Mouse (Mus musculus) ovary, adult 18-20 months (tissue): ENCODE data around the gene Rufy3.

ENCODE experiments used
- DNase-seq: peaks from one replicate; pipeline ENCODE4 v3.0.0; 2022; ENCODE audit warnings: low spot score, mixed read lengths

The Rufy3 gene

DNA sequence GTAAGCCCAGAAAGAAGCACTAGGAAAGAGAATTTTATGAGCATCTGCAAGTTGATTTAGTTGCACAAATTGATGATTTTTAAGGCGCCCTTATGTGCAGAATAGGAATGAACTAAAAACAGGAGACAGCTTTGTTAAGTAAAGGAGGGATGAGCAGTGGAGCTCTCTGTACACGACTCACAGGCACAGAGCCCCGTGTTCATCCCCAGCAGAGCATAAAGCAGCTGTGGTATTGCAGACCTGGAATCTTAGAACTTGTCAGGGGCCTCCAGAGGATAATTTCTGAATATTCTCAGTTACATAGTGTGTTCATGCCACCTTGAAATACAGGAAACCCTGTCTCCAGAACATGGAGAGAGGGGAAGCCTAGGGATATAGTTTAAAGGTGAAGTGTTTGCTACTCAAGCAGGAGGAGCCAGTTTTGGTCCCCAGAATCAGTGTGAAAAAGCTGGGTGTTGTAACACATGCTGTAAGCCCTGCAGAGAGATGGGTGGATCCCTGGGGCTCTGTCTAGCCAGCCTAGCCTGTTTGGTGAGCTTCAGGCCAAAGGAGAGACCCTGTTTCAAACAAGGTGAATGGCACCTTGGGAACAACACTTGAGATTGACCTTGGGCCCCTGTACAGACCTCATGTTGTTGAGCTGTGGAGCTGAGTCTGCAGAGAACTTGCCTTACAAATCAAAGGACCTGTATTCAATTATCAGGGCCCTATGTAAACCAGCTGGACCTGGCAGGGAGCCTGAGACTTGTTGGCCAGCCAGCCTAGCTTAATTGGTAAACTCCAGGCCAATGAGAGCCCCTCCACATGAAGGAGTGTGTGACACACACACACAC is 10.9 kb downstream of the Rufy3 start:
- DNase-seq = no peak

- no peak for DNase-seq
Observed at GRCm38 (mm10) chr5:88580681-88581080, 15.8 kb downstream of the Rufy3 start.

GRCm38 (mm10) chr5:88581343-88581742 is 16.5 kb downstream of the Rufy3 start:
- no peak for DNase-seq

DNA sequence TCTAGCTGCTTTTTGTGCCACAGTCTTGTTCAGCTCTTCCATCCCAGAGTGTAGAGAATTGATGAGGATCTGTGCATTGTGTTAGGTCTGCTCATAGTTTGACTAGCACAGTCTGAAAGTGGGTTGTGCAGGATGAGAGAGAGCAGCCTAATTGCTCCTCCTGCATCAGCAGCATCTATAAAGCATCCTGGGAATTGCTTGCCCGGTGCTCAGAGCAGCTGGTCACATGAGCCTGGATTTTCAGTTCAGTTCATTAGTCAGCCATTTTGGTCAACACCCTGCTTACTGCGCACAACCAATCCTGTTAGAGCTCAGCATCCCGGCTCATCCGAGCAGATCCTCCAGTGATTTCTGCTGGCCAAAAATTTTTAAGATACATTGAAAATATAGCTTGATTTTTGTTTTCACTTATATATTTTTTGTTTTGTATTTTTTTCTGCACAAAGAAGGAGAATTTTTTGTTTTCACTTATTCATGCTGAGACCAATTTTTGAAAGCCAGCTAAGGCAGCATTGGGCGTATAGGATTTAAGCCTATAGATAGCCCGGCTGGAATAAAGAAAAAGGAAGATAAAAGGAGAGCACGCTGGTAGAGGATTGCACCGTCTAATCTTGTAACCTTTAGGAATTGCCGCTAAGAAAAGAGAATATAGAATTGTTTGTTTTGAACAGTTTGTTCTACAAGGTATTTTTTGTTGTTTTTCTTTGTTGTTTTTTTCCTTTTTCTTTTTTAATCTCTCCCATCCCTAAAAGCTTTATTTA is 18.6 kb downstream of the Rufy3 start:
- DNase-seq = peak; percentile 43

DNA sequence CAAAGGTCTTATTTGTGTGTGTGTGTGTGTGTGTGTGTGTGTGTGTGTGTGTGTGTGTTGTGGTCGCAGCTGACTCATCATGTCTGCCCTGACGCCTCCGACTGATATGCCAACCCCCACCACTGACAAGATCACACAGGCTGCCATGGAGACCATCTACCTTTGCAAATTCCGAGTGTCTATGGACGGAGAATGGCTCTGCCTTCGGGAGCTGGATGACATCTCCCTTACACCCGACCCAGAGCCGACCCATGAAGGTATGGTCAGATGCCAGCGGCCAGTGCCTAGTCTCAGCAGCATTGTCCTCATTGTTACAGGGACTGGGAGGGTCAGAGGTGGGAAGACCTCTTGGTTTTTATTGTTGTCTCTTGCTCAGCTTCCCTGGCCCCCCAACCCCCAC is 19.2 kb downstream of the Rufy3 start:
- DNase-seq = no peak

- peak; percentile 31 for DNase-seq
Observed at GRCm38 (mm10) chr5:88586407-88587174, 21.8 kb downstream of the Rufy3 start.

DNA sequence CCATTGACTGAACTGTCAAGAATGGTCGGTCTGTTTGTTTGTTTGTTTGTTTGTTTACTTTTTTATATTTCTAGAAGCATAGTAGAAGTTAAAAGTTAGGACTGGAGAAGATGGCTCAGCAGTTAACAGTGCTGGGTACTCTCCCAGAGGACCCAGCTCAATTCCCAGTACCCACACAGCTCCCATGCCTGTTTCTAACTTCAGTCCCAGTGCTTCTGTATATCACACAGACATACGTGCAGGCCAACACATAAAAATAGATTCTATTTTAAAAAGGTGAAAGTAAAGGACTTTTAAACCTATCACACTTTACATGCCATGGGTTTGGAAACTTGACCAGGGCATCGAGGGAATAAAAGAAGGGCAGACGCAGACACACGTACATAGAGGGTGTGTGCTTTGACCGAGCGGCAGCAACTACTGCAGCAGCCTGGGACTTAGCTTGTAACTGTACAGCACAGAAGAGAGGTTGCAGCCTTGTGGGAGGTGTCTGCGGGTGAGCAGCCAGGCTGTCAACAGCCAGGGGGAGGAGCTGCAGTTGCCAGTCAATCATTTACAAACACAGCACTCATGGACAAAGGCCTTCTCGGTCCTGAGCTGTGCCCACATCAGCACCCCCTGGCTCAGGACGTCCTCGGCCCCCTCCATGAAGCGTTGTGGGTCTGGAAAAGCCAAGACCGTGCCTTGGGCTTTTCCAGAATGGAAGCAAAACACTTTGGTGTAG is 22.5 kb downstream of the Rufy3 start:
- no peak for DNase-seq

GRCm38 (mm10) chr5:88588481-88588880 is 23.6 kb downstream of the Rufy3 start:
- DNase-seq = no peak

DNA sequence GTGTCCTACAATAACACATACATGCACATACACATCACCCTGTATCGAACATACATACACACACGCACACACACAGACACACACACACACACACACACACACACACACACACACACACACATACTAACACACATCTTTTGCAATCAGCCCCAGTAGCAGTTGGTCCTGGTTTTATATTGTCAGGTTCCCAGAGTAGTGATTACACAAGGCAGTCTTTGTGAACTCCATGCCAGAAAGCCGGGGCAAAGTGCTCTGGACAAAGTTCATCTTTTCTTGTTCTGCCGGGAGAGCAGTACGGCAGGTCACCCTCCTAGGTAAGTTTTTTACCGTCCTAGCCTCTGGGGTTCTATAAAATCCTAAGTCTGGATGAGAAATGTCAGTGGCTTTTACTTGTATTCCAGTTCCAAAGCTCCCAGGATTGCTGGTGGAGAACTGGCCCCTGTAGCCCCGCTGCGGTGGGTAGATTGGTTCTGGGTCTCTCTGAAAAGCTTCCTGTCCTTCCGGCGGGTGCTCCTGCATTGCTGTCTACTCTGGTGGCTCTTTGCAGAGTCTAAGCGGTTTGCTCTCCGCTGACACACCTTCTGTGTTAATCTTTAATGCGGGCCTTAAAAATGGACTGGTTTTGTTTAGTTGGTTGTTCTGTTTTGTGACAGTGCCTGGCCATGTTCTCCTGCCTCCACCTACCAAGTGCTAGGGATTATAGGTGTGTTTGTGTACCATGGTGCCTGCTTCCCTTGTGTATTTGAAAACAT is 28.8 kb downstream of the Rufy3 start:
- no peak for DNase-seq

DNA sequence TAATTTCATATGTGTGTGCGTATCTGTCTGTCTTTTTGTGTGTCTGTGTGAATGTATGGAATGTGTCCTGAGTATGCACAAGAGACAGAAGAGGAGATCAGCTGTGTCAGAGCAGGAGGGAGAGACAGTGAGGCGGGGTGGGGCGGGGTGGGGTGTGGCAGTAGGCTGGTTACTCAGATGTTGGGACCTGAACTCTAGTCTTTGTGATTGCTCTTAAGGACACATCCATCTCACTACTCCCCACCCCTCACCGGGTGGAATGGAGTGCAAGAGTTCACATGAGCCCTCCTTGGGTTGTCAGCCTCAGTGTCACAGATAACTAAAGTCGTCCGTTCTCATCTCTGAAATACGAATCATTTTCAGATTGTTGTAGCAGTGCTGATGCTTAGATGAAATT is 29.3 kb downstream of the Rufy3 start:
- no peak for DNase-seq

- DNase-seq = no peak
Observed at GRCm38 (mm10) chr5:88595537-88596455, 31.0 kb downstream of the Rufy3 start.

- DNase-seq = no peak
Observed at GRCm38 (mm10) chr5:88598961-88599360, 34.1 kb downstream of the Rufy3 start.

- no peak for DNase-seq
Observed at GRCm38 (mm10) chr5:88602030-88602429, 37.2 kb downstream of the Rufy3 start.

- no peak for DNase-seq
Observed at GRCm38 (mm10) chr5:88602713-88603112, 37.9 kb downstream of the Rufy3 start.

DNA sequence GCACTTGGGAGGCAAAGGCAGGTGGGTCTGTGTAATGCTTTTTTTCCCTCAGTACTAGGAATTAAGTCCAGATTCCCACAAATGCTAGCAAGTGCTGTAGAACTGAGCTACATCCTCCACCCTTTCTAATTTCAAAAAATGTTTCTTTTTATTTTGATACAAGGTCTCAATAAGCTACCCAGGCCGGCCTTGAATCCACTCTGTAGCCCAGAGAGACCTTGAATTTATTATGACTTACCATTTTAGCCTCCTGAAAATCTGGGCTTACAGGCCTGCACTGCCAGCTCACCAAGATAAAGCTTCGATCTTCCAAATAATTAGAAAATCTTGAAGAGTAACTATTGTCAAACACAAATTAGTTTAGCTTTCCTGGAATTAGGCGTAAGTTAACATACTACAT is 39.2 kb downstream of the Rufy3 start:
- peak; percentile 61 for DNase-seq

- DNase-seq = no peak
Observed at GRCm38 (mm10) chr5:88604641-88605358, 40.0 kb downstream of the Rufy3 start.

DNA sequence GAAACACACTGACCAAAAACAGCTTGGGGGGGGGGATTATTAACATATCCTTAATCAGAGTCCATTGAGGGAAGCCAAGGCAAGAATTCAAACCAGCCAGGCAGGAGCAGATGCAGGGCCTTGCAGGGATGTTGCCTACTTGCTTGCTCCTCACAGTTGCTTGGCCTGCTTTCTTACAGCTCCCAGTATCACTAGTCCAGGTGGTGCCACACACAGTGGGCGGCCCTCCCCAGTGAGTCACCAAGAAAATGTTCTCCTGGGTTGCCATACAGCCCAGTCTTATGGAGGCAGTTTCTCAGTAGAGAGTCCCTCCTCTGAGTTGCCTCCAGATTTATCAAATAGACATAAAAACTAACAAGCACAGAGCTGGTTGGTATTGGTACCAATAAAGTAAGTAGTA is 49.3 kb downstream of the Rufy3 start:
- no peak for DNase-seq

- no peak for DNase-seq
Observed at GRCm38 (mm10) chr5:88616988-88617387, 52.1 kb downstream of the Rufy3 start.

- DNase-seq = no peak
Observed at GRCm38 (mm10) chr5:88627545-88627944, 62.7 kb downstream of the Rufy3 start.
